Comparison of ENCODE assay signal across 20 mouse cellular contexts in the genomic region with DNA sequence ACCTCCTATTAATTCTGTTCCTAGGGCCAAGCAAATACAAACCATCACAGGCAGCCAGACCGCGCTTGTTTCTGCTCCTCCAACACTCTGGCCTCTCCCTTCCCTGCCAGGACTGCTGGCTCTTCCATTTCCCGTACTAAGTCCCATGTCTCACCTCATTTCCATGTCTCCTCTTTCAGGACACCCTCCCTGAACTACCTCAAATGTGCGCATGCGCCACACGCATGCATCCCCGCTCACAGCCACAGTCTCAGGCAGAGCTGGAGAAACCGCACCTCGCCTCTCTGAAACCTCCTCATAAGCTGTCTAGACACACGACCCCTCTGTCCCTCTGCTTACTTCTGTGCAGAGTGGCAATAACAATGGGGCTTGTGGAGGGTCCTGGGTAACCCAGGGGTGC. TPM values are rescaled to one million over a fixed set of nuclear protein-coding genes. Genes with fewer than 3 reads are reported as not detected.
A peak's percentile ranks its signal among the peaks of the same experiment; 100 is the strongest.
DNase-seq lines count a peak whose midpoint lies in the region; ATAC-seq and TF ChIP-seq lines count a peak whose summit lies in the region.
"Had no signal": no experiment of that assay in that cellular context is flagged by ENCODE, and none has a peak within 500 bp of the region (broad histone marks: within the 10 kb centered on the region; RNA-seq: fewer than 3 reads in every experiment).

No protein-coding gene starts in this region.

- H3K36me3 ChIP-seq in lung, postnatal 0 days (ENCODE audit: insufficient read depth, low read length), result no peaks in the 10 kb centered on the region
- H3K36me3 ChIP-seq: G1E had no signal

- no peak overlapping the region for H3K27ac ChIP-seq in lung, postnatal 0 days (ENCODE audit: low read length)

- no peak for ATAC-seq in lung, postnatal 0 days
- no peak for ATAC-seq in erythroblast, adult 5-6 weeks (replicated peaks; ENCODE audit: low FRiP score, poor library complexity, severe bottlenecking)
- ATAC-seq: activated CD4-positive, CD25-positive, alpha-beta regulatory T cell, adult 4 months; CD4-positive, CD25-positive, alpha-beta regulatory T cell, adult 4 months had no signal

- H3K4me1 ChIP-seq in lung, postnatal 0 days (ENCODE audit: insufficient read depth, low read depth, low read length), result no peaks in the 10 kb centered on the region

- WGBS in lung, postnatal 0 days, result 85% methylated on average over 10 of the region's 10 CpGs

- no peak for TF ChIP-seq CTCF in lung, postnatal 0 days (IDR thresholded peaks at IDR 0.05)

- no peak overlapping the region for H3K4me3 ChIP-seq in lung, postnatal 0 days (ENCODE audit: low read depth, low read length)

- no peaks in the 10 kb centered on the region for H3K9me3 ChIP-seq in lung, postnatal 0 days (ENCODE audit: low read length)

- TF ChIP-seq EP300 in lung, postnatal 0 days (IDR thresholded peaks at IDR 0.05), result no peak

- H3K4me2 ChIP-seq in lung, postnatal 0 days (replicated peaks; ENCODE audit: low read depth, low read length), result no peak overlapping the region

- no peak overlapping the region for H3K9ac ChIP-seq in lung, postnatal 0 days (replicated peaks; ENCODE audit: low read depth)

- DNase-seq in ES-CJ7 (ENCODE audit: low read depth, low spot score), result peak; percentile 12
- peak; percentile 51 for DNase-seq in R1 (ENCODE audit: low read depth, low spot score)
- peak; percentile 84 for DNase-seq in ZHBTc4 (ENCODE audit: low read depth, low spot score)
- DNase-seq in cerebellum, adult 9-10 months, result no peak
- no peak for DNase-seq in lung, postnatal 0 days (ENCODE audit: low spot score)
- DNase-seq: adrenal gland, adult 8-10 months; adrenal gland, postnatal 10 days; adrenal gland, postnatal 14 days; adrenal gland, postnatal 25 days; B cell, adult 2 months; cerebellum, adult 11 months; cerebellum, adult 11-12 months; cerebellum, adult 18-20 months; cerebellum, adult 2 months; cerebellum, adult 8-10 months; cerebellum, adult 9-11 months had no signal

- no peaks in the 10 kb centered on the region for H3K27me3 ChIP-seq in lung, postnatal 0 days (replicated peaks; ENCODE audit: insufficient read depth, low read length)

RNA-seq across cellular contexts. Expression of gene Cdh23, which starts 43.2 kb away (rescaled TPM):
- polyA plus RNA-seq in lung, postnatal 0 days (2015; fragmentation: Nextera tagmentation; extraction: Ambion mirVana), result 0.35 and 0.58 TPM in 2 replicates
- total RNA-seq in erythroblast, adult 5-6 weeks (2015; ENCODE audit: low replicate concordance), result not detected in 2 replicates
- total RNA-seq in erythroblast, adult 5-6 weeks (2017; ENCODE audit: low replicate concordance), result 0.26 and 0.84 TPM in 2 replicates
- polyA plus RNA-seq: G1E had no signal

Comparison
In these comparisons a context has a peak if more than half of its experiments do, and no peak if none do; other contexts are left out.
1. DNase-seq: peak in ES-CJ7 (single experiment), R1 (single experiment) and ZHBTc4 (single experiment); none in cerebellum, adult 9-10 months (single experiment) and lung, postnatal 0 days (single experiment).